In the genomic region with DNA sequence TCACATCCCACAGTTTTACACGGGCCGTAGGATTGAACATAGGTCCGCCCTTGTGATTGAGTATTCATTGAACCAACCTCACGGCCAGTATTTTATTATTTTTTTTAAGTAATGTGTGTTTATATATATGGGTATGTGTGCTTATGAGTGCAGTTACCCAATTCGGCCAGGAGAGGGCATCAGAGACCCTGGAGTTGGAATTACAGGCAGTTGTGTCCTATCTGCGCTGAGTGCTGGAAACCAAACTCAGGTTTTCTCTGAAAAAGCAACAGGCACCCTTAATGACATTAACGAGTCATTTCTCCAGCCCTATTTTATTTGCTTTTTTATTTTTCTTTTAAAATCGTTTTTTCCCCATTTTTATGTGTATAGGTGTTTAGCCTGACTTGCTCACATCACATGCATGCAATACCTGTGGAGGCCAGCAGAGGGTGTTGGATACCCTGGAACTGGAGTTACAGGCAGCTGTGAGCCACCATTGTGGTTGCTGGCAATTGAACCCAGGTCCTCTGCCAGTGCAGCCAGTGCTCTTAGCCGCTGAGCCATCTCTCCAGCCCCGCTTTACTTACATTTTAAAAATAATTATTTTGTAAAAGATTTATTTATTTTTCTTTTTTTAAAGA, we compare ENCODE assay signal across 11 mouse cellular contexts. TPM values are rescaled to one million over a fixed set of nuclear protein-coding genes. Genes with fewer than 3 reads are reported as not detected.
A peak's percentile ranks its signal among the peaks of the same experiment; 100 is the strongest.
DNase-seq lines count a peak whose midpoint lies in the region; ATAC-seq and TF ChIP-seq lines count a peak whose summit lies in the region.
"Had no signal": no experiment of that assay in that cellular context is flagged by ENCODE, and none has a peak within 500 bp of the region (broad histone marks: within the 10 kb centered on the region; RNA-seq: fewer than 3 reads in every experiment).

No protein-coding gene starts in this region.

- DNase-seq in gastrocnemius, adult 2 months: peak; percentile 42
- DNase-seq in gastrocnemius, postnatal 25 days: no peak
- DNase-seq in lung, embryonic 14.5 days: peak; percentile 31
- no peak for DNase-seq in lung, adult 18-20 months
- peak; percentile 70 for DNase-seq in MEL (ENCODE audit: low read depth, low spot score)
- DNase-seq in right cerebral cortex, adult 18-20 months: no peak
- no peak for DNase-seq in embryonic facial prominence, embryonic 10.5 days (ENCODE audit: low spot score)
- DNase-seq: heart, postnatal 14 days had no signal

- peak; percentile 56 for TF ChIP-seq RAD21 in MEL (IDR thresholded peaks at IDR 0.05; ENCODE audit: low read depth, low read length)

- intact Hi-C loops in gastrocnemius, adult 2 months (cut with DNase I): no loop called here

- no peaks in the 10 kb centered on the region for H3K36me3 ChIP-seq in lung, embryonic 14.5 days (ENCODE audit: insufficient read depth)
- H3K36me3 ChIP-seq in MEL (ENCODE audit: control insufficient read depth in 1 of 2, insufficient read depth in 2 of 2, low read length in 2 of 2): peaks cover 0 to 15% of the 10 kb centered on the region in 2 experiments; a peak in 2 of 4 replicates
- H3K36me3 ChIP-seq in small intestine, adult 2 months (ENCODE audit: control insufficient read depth, insufficient read depth, low read length): peaks cover 3% of the 10 kb centered on the region; the same call in 1 of the 2 replicates
- H3K36me3 ChIP-seq in embryonic facial prominence, embryonic 10.5 days (replicated peaks): no peaks in the 10 kb centered on the region
- H3K36me3 ChIP-seq: neural tube, embryonic 15.5 days had no signal

- peaks cover 6% of the 10 kb centered on the region; the same call in 1 of the 2 replicates for H3K9me3 ChIP-seq in lung, embryonic 14.5 days (ENCODE audit: low read depth, low read length)
- no peaks in the 10 kb centered on the region for H3K9me3 ChIP-seq in MEL (replicated peaks; ENCODE audit: insufficient read depth, low read length)
- H3K9me3 ChIP-seq in embryonic facial prominence, embryonic 10.5 days: peaks cover 4% of the 10 kb centered on the region
- H3K9me3 ChIP-seq: neural tube, embryonic 15.5 days had no signal

- no peak for TF ChIP-seq POLR2A in MEL (IDR thresholded peaks at IDR 0.05; ENCODE audit: control insufficient read depth in 1 of 2, insufficient read depth in 1 of 2, low read depth in 1 of 2, low read length in 2 of 2, poor library complexity in 1 of 2)
- no peak for TF ChIP-seq POLR2A in small intestine, adult 2 months (IDR thresholded peaks at IDR 0.05; ENCODE audit: low read depth, low read length)

- no peak for ATAC-seq in lung, embryonic 14.5 days (ENCODE audit: insufficient read depth)

- no peak overlapping the region for H3K4me2 ChIP-seq in lung, embryonic 14.5 days
- H3K4me2 ChIP-seq: neural tube, embryonic 15.5 days had no signal

- H3K27ac ChIP-seq in gastrocnemius, adult 2 months: peak overlapping the region; percentile 93
- no peak overlapping the region for H3K27ac ChIP-seq in lung, embryonic 14.5 days (ENCODE audit: low read depth)
- no peak overlapping the region for H3K27ac ChIP-seq in MEL (ENCODE audit: control insufficient read depth, low read depth, low read length)
- no peak overlapping the region for H3K27ac ChIP-seq in small intestine, adult 2 months (ENCODE audit: insufficient read depth, low read depth, low read length)
- no peak overlapping the region for H3K27ac ChIP-seq in embryonic facial prominence, embryonic 10.5 days (replicated peaks)
- H3K27ac ChIP-seq: neural tube, embryonic 15.5 days had no signal

- H3K4me1 ChIP-seq in lung, embryonic 14.5 days (ENCODE audit: insufficient read depth): no peaks in the 10 kb centered on the region
- H3K4me1 ChIP-seq in MEL (ENCODE audit: control insufficient read depth in 1 of 2, insufficient read depth in 2 of 2, low read length in 2 of 2): peaks cover 5 to 24% of the 10 kb centered on the region in 2 experiments; a peak in 3 of 4 replicates
- peaks cover 10% of the 10 kb centered on the region for H3K4me1 ChIP-seq in small intestine, adult 2 months (ENCODE audit: control insufficient read depth, insufficient read depth, insufficient read length, low read length)
- H3K4me1 ChIP-seq in embryonic facial prominence, embryonic 10.5 days: peaks cover 17% of the 10 kb centered on the region
- H3K4me1 ChIP-seq: neural tube, embryonic 15.5 days had no signal

- no peak overlapping the region for H3K4me3 ChIP-seq in gastrocnemius, adult 2 months
- H3K4me3 ChIP-seq in lung, embryonic 14.5 days (ENCODE audit: low read depth, low read length): no peak overlapping the region
- no peak overlapping the region for H3K4me3 ChIP-seq in MEL (ENCODE audit: control insufficient read depth in 1 of 2, insufficient read depth in 1 of 2, low read depth in 2 of 2, low read length in 2 of 2)
- H3K4me3 ChIP-seq in small intestine, adult 2 months (ENCODE audit: low read depth, low read length): no peak overlapping the region
- H3K4me3 ChIP-seq in embryonic facial prominence, embryonic 10.5 days: no peak overlapping the region
- H3K4me3 ChIP-seq: neural tube, embryonic 15.5 days had no signal

- no peaks in the 10 kb centered on the region for H3K27me3 ChIP-seq in lung, embryonic 14.5 days (ENCODE audit: insufficient read depth, low read length)
- no peaks in the 10 kb centered on the region for H3K27me3 ChIP-seq in MEL (ENCODE audit: control insufficient read depth in 1 of 2, insufficient read depth in 2 of 2, low read length in 2 of 2)
- H3K27me3 ChIP-seq in small intestine, adult 2 months (ENCODE audit: control insufficient read depth, insufficient read depth, low read length): no peaks in the 10 kb centered on the region
- peaks cover 21% of the 10 kb centered on the region for H3K27me3 ChIP-seq in embryonic facial prominence, embryonic 10.5 days (replicated peaks; ENCODE audit: low read depth, poor library complexity, severe bottlenecking)

- no peaks in the 10 kb centered on the region for H3K79me2 ChIP-seq in MEL (ENCODE audit: control insufficient read depth, insufficient read depth, low read length, poor library complexity)

- WGBS in lung, embryonic 14.5 days: 89% methylated on average over 10 of the region's 10 CpGs
- 90% methylated on average over 10 of the region's 10 CpGs for WGBS in small intestine, adult 2 months
- 86% methylated on average over 10 of the region's 10 CpGs for WGBS in embryonic facial prominence, embryonic 10.5 days

- no peak overlapping the region for H3K9ac ChIP-seq in lung, embryonic 14.5 days
- no peak overlapping the region for H3K9ac ChIP-seq in MEL (ENCODE audit: control insufficient read depth, low read depth, low read length, poor library complexity, severe bottlenecking)
- H3K9ac ChIP-seq: neural tube, embryonic 15.5 days had no signal

- no peak; a peak in 1 of 4 replicates for TF ChIP-seq EP300 in MEL (IDR thresholded peaks at IDR 0.05; ENCODE audit: low read depth in 1 of 2, low read length in 2 of 2)

- TF ChIP-seq CTCF in gastrocnemius, adult 2 months (IDR thresholded peaks at IDR 0.05): peak; percentile 52
- peak; percentile 41 for TF ChIP-seq CTCF in lung, embryonic 14.5 days (IDR thresholded peaks at IDR 0.05; ENCODE audit: low read depth)
- peak; percentile 45 to 54 (median 53) for TF ChIP-seq CTCF in MEL (IDR thresholded peaks at IDR 0.05 in 2 of 3, conservative IDR thresholded peaks at IDR 0.05 in 1 of 3; ENCODE audit: control insufficient read depth in 1 of 3, insufficient read depth in 1 of 3, low read depth in 2 of 3, low read length in 3 of 3, poor library complexity in 1 of 3, severe bottlenecking in 1 of 3)
- TF ChIP-seq CTCF in small intestine, adult 2 months (IDR thresholded peaks at IDR 0.05; ENCODE audit: extremely low read depth, insufficient read length, insufficient replicate concordance, low read depth, low read length): peak; percentile 39; the same call in 1 of the 2 replicates

RNA-seq across cellular contexts. Expression of a gene that starts 8.0 kb away (rescaled TPM):
- total RNA-seq in gastrocnemius, adult 2 months (2021): 10 to 100 TPM; 85.3 to 93.9 TPM
- total RNA-seq in gastrocnemius, postnatal 25 days (2021): 10 to 100 TPM; 65.8 to 67.7 TPM
- polyA plus RNA-seq in lung, embryonic 14.5 days (2014; fragmentation: Nextera tagmentation; extraction: Ambion mirVana): 7.6 and 9.3 TPM in 2 replicates
- 14.7 and 16.4 TPM in 2 replicates for total RNA-seq in MEL (2012; rRNA removed)
- polyA plus RNA-seq in MEL (2012; ENCODE audit: insufficient read depth in 1 of 2, insufficient read length in 2 of 2, low read depth in 1 of 2, low replicate concordance in 2 of 2, missing spikeins in 1 of 2): 10 to 100 TPM in 1 of 2 experiments, not detected in 1; 22.8 TPM
- 27.5 and 60.3 TPM in 2 replicates for polyA plus RNA-seq in small intestine, adult 2 months (2012; rRNA removed)
- 2.3 and 2.9 TPM in 2 replicates for polyA plus RNA-seq in embryonic facial prominence, embryonic 10.5 days (2016; fragmentation: Nextera tagmentation; extraction: Ambion mirVana)

RNA-seq across cellular contexts. Expression of a gene that starts 18.2 kb away (rescaled TPM):
- not detected for total RNA-seq in gastrocnemius, adult 2 months (2021)
- total RNA-seq in gastrocnemius, postnatal 25 days (2021): not detected
- polyA plus RNA-seq in lung, embryonic 14.5 days (2014; fragmentation: Nextera tagmentation; extraction: Ambion mirVana): 7.6 and 9.1 TPM in 2 replicates
- total RNA-seq in MEL (2012; rRNA removed): not detected in 2 replicates
- not detected for polyA plus RNA-seq in MEL (2012; ENCODE audit: insufficient read depth in 1 of 2, insufficient read length in 2 of 2, low read depth in 1 of 2, low replicate concordance in 2 of 2, missing spikeins in 1 of 2)
- polyA plus RNA-seq in small intestine, adult 2 months (2012; rRNA removed): 12.3 and 443 TPM in 2 replicates
- polyA plus RNA-seq in embryonic facial prominence, embryonic 10.5 days (2016; fragmentation: Nextera tagmentation; extraction: Ambion mirVana): 0.10 TPM in 1 of 2 replicates, not detected in the other
- total RNA-seq: heart, postnatal 14 days had no signal
- polyA plus RNA-seq: embryonic facial prominence, embryonic 14.5 days; neural tube, embryonic 15.5 days had no signal

RNA-seq across cellular contexts. Expression of a gene that starts 50.3 kb away (rescaled TPM):
- 1 to 10 TPM; 2.6 to 3.7 TPM for total RNA-seq in gastrocnemius, adult 2 months (2021)
- total RNA-seq in gastrocnemius, postnatal 25 days (2021): 1 to 10 TPM; 1.3 to 2.6 TPM
- 1.5 TPM in 1 of 2 replicates, not detected in the other for polyA plus RNA-seq in lung, embryonic 14.5 days (2014; fragmentation: Nextera tagmentation; extraction: Ambion mirVana)
- total RNA-seq in MEL (2012; rRNA removed): 0.23 TPM in 1 of 2 replicates, not detected in the other
- polyA plus RNA-seq in MEL (2012; ENCODE audit: insufficient read depth in 1 of 2, insufficient read length in 2 of 2, low read depth in 1 of 2, low replicate concordance in 2 of 2, missing spikeins in 1 of 2): 1 to 10 TPM in 1 of 2 experiments, not detected in 1; 4.3 TPM
- 0.89 and 1.4 TPM in 2 replicates for polyA plus RNA-seq in small intestine, adult 2 months (2012; rRNA removed)
- polyA plus RNA-seq in embryonic facial prominence, embryonic 10.5 days (2016; fragmentation: Nextera tagmentation; extraction: Ambion mirVana): 0.35 TPM in 1 of 2 replicates, not detected in the other

RNA-seq across cellular contexts. Expression of a gene that starts 50.6 kb away (rescaled TPM):
- under 1 TPM; 0.45 to 0.46 TPM for total RNA-seq in gastrocnemius, adult 2 months (2021)
- under 1 TPM; 0.61 to 0.70 TPM for total RNA-seq in gastrocnemius, postnatal 25 days (2021)
- 1.1 and 1.3 TPM in 2 replicates for polyA plus RNA-seq in lung, embryonic 14.5 days (2014; fragmentation: Nextera tagmentation; extraction: Ambion mirVana)
- total RNA-seq in MEL (2012; rRNA removed): 0.56 and 0.81 TPM in 2 replicates
- under 1 TPM in 1 of 2 experiments, not detected in 1; 0.71 TPM for polyA plus RNA-seq in MEL (2012; ENCODE audit: insufficient read depth in 1 of 2, insufficient read length in 2 of 2, low read depth in 1 of 2, low replicate concordance in 2 of 2, missing spikeins in 1 of 2)
- 0.20 and 0.39 TPM in 2 replicates for polyA plus RNA-seq in small intestine, adult 2 months (2012; rRNA removed)
- 0.21 and 0.24 TPM in 2 replicates for polyA plus RNA-seq in embryonic facial prominence, embryonic 10.5 days (2016; fragmentation: Nextera tagmentation; extraction: Ambion mirVana)

RNA-seq across cellular contexts. Expression of a gene that starts 56.0 kb away (rescaled TPM):
- total RNA-seq in gastrocnemius, adult 2 months (2021): 1 to 10 TPM; 4.2 to 5.7 TPM
- total RNA-seq in gastrocnemius, postnatal 25 days (2021): 1 to 10 TPM; 3.9 to 4.0 TPM
- polyA plus RNA-seq in lung, embryonic 14.5 days (2014; fragmentation: Nextera tagmentation; extraction: Ambion mirVana): 5.1 and 5.3 TPM in 2 replicates
- total RNA-seq in MEL (2012; rRNA removed): 1.5 and 2.7 TPM in 2 replicates
- 1 to 10 TPM in 1 of 2 experiments, not detected in 1; 4.4 TPM for polyA plus RNA-seq in MEL (2012; ENCODE audit: insufficient read depth in 1 of 2, insufficient read length in 2 of 2, low read depth in 1 of 2, low replicate concordance in 2 of 2, missing spikeins in 1 of 2)
- 7.1 and 13.1 TPM in 2 replicates for polyA plus RNA-seq in small intestine, adult 2 months (2012; rRNA removed)
- 7.3 and 8.3 TPM in 2 replicates for polyA plus RNA-seq in embryonic facial prominence, embryonic 10.5 days (2016; fragmentation: Nextera tagmentation; extraction: Ambion mirVana)

Comparison
In these comparisons a context has a peak if more than half of its experiments do, and no peak if none do; other contexts are left out.
1. DNase-seq: peak in gastrocnemius, adult 2 months (single experiment), lung, embryonic 14.5 days (single experiment) and MEL (single experiment); none in gastrocnemius, postnatal 25 days (single experiment), lung, adult 18-20 months (0 of 2), right cerebral cortex, adult 18-20 months (single experiment) and embryonic facial prominence, embryonic 10.5 days (single experiment).
2. Peak in every context shown above with its lines, with median percentiles within 50 percentile points of each other: CTCF ChIP-seq.